Mouse (Mus musculus) thymus, adult 2 months (tissue): Measurements from ENCODE around the gene Gm42906.

ENCODE experiments used
- CTCF ChIP-seq: fragments of 200-500 bp; IDR thresholded peaks from 2 replicates; pipeline ENCODE4 v1.5.1; 2012; ENCODE audit warnings: mild to moderate bottlenecking, control low read depth, low read length, moderate library complexity, borderline replicate concordance; ENCODE audit not compliant: control insufficient read depth, poor library complexity, insufficient read depth; ENCODE audit errors: extremely low read depth
- POLR2A ChIP-seq: fragments of 200-500 bp; IDR thresholded peaks from 2 replicates; pipeline ENCODE4 v1.6.1; 2012; ENCODE audit warnings: mild to moderate bottlenecking, low read length, control low read depth, moderate library complexity; ENCODE audit not compliant: control insufficient read depth, poor library complexity, insufficient read depth; ENCODE audit errors: extremely low read depth

- TF ChIP-seq POLR2A (no peak), CTCF (no peak)
Observed at GRCm38 (mm10) chr5:151399918-151400556, 27.9 kb downstream of the Gm42906 start.
